Mouse (Mus musculus): ENCODE results near the gene Hist1h3a.
"Not testable (repeated sequence)": the region's sequence is repeated elsewhere in the genome, so short reads cannot be mapped to it uniquely, and the experiment has no call there.

The Hist1h3a gene

DNA sequence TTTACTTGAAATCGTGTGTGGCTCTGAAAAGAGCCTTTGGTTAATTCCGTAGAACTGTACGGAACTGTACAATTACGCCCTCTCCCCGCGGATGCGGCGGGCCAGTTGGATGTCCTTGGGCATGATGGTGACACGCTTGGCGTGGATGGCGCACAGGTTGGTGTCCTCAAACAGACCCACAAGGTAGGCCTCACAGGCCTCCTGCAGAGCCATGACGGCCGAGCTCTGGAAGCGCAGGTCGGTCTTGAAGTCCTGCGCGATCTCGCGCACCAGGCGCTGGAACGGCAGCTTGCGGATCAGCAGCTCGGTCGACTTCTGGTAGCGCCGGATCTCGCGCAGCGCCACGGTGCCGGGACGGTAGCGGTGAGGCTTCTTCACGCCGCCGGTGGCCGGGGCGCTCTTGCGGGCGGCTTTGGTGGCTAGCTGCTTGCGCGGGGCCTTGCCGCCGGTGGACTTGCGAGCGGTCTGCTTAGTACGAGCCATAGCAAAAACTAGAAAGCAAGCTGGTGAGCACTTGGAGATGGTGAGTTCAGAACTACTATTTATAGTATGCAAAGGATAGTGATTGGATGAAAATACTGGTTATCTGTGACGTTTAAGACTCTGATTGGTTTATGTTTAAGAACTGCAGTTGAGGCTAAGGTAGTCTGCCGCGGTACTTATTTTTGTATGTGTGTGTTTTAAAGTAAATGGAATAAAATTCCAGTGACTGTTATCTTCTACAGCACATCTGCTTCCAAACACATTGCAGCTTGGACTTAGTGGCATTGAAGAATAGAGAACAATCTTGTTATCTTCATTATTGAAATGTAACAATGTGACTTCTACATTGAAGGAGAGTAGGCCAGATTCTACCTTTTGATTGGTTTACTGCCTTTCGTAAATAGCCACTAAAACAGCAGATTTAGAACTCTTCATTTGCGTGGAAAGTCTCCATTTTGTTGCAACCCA is at the start of gene Hist1h3a:
Gene Hist1h3a (minus strand): TSS at position 516 of the 951 bp plus-strand sequence.
- peak; percentile 49 for DNase-seq

- no peak for DNase-seq
Measured at GRCm38 (mm10) chr13:23806422-23807052, 44.4 kb upstream of the Hist1h3a start, which contains the start of gene Slc17a2. Slc17a2 (plus strand) TSS chr13:23806993.

DNA sequence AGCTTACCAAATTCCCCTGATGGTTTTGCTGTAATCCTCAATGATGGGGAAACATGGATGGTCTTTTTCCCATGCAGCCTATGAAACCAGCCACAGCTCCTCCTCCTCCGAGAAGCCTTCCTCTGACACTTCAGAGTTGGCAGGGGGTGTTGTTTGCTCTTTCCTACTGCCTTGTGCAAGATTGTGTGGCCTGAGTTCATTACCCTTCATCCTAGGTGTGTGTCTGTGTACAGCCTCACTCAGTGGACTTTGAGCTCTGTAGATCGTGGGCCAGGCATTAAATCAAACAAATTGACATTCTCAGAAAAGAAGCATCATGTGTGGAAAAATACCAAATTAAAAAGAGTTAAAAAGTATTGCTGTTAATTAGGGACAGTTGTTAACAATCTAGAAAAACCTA is 42.3 kb upstream of the Hist1h3a start:
- DNase-seq, result no peak

- DNase-seq, result no peak
Measured at GRCm38 (mm10) chr13:23799405-23799804, 37.2 kb upstream of the Hist1h3a start.

GRCm38 (mm10) chr13:23792520-23792919 is 30.3 kb upstream of the Hist1h3a start:
- DNase-seq, result peak; percentile 36

GRCm38 (mm10) chr13:23779025-23779424 is 16.8 kb upstream of the Hist1h3a start:
- DNase-seq, result no peak

DNA sequence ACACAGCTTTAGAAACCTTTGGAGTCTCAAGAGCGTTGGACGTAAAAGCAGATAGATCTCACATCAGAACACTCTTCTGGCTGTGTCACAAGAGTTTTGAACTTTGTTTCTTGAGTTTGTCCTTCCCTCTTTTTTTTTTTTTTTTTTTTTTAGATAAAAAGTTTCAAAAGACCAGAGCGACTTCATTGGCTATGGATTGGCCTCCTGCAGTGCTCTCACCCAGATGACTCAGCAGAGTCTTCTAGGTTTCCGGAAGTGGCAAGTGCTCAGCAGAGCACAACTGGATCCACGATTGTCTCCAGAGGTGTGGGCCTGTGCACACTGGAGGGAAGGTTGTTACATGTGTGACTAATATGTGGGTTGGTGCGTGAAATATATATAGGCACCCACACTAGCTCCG is 16.2 kb upstream of the Hist1h3a start:
- DNase-seq, result no peak

GRCm38 (mm10) chr13:23772561-23773313 is 10.6 kb upstream of the Hist1h3a start:
- DNase-seq, result peak; percentile 40

DNA sequence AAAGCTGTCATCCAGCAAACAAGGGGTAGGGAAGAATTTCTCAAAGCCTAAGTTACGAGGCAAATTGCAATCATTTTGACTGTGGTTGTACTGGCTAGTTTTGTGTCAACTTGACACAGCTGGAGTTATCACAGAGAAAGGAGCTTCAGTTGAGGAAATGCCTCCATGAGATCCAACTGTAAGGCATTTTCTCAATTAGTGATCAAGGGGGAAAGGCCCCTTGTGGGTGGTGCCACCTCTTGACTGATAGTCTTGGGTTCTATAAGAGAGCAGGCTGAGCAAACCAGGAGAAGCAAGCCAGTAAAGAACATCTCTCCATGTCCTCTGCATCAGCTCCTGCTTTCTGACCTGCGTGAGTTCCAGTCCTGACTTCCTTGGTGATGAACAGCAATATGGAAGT is 7.4 kb upstream of the Hist1h3a start, which contains the start of gene Trim38:
Gene Trim38 (plus strand): TSS at position 301 of the 400 bp plus-strand sequence.
- DNase-seq, result not testable (repeated sequence)

GRCm38 (mm10) chr13:23768834-23769397 is 6.7 kb upstream of the Hist1h3a start:
- no peak for DNase-seq

GRCm38 (mm10) chr13:23766772-23767171 is 4.6 kb upstream of the Hist1h3a start:
- no peak for DNase-seq

DNA sequence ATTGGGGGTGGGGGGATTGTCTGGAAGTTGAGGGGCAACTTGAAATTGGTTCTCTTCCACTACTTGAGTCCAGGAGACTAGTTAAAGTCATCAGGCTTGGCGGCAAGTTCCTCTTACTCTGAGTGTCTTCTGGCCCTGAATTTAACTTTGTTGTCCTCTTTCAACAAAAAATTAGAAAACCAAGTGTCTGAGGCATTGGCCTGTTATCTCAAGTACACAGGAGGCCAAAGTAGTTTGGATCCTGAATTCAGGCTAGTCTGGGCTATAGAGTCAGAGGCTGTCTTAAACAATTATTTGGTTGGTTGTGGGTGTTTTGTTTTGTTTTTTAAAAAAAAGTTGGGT is 3.0 kb upstream of the Hist1h3a start:
- no peak for DNase-seq

- no peak for DNase-seq
Measured at GRCm38 (mm10) chr13:23764324-23765171, 2.4 kb upstream of the Hist1h3a start.

DNA sequence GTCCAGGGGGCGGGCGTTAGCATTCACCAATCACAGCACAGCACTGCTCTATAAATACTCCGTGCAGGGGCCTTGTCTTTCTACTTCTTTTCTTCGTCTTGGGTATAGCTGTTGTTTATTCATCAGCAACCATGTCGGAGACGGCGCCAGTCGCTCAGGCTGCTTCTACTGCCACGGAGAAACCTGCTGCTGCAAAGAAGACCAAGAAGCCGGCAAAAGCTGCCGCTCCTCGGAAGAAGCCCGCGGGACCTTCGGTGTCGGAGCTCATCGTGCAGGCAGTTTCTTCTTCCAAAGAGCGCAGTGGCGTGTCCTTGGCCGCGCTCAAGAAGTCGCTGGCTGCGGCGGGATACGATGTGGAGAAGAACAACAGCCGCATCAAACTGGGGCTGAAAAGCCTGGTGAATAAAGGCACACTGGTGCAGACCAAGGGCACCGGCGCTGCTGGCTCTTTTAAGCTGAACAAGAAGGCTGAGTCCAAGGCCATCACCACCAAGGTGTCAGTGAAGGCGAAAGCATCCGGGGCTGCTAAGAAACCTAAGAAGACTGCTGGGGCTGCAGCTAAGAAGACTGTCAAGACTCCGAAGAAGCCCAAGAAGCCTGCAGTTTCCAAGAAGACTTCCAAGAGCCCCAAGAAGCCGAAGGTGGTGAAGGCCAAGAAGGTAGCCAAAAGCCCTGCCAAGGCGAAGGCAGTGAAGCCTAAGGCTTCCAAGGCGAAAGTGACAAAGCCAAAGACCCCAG is 1.6 kb upstream of the Hist1h3a start, which contains the start of gene Hist1h1a:
Gene Hist1h1a (plus strand): TSS at position 81 of the 738 bp plus-strand sequence.
- peak; percentile 81 for DNase-seq

GRCm38 (mm10) chr13:23763242-23763585 is 1.0 kb upstream of the Hist1h3a start:
- DNase-seq, result no peak

DNA sequence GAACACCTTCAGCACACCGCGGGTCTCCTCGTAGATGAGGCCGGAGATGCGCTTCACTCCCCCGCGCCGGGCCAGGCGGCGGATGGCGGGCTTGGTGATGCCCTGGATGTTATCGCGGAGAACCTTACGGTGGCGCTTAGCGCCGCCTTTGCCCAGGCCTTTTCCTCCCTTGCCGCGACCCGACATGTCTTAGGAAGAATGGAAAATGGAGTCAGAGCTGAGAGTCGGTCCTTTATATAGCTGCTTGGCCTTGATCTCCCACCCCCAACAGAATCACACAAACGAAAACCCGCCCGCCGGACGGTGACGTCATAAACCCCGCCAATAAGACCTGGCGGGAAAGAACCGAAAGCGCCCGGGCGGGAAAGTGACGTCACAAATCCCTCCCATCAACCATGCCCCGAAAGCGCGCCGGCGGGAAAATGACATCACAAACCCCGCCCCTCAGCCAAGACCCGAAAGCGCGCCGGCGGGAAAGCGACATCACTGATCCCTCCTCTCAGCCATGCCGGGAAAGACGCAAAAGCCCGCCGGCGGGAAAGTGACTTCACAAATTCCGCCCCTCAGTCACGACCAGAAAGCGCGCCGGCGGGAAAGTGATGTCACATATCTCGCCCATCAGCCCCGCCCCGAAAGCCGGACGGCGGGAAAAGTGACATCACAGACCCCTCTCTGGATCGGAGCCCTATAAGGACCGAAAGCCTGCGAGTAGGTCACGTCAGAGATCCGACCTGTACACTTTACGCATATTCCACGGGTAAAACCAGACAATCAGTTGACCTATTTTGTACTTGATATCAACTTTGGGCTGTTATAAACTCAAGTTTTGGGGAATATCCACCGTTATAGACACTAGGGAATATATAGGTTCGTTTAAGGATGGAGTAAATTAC is 968 bp downstream of the Hist1h3a start, which contains the start of gene Hist1h4a:
Gene Hist1h4a (minus strand): TSS at position 259 of the 893 bp plus-strand sequence.
- peak; percentile 99 for DNase-seq

GRCm38 (mm10) chr13:23760240-23760971 is 1.8 kb downstream of the Hist1h3a start:
- no peak for DNase-seq

- DNase-seq, result no peak
Measured at GRCm38 (mm10) chr13:23759916-23760239, 2.3 kb downstream of the Hist1h3a start.

DNA sequence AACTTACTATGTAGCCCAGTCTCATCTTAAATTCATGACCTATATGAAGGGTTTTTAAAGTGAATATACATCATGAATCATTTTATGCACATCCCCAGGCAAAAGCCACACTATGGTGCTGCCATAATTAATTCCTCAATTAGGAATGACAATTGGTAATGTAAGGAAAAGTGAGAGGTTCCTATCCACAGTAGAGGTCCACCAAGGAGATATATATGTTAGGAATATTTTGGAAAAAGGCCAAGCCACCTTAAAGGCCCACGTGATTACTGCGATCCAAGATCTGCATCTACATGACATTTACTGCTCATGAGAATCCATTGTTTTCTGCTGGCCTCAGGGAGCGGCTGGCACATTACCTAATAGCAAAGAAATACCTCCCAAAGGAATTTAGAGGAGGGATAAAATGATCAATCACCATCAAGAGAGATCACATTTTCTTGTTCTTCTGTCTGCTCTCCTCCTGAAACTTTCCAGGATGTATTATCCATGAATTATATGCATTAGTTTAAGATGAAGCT is 2.9 kb downstream of the Hist1h3a start:
- no peak for DNase-seq
